Mouse (Mus musculus) spleen, adult 2 months (tissue): ENCODE measurements at regions not wholly inside any gene's neighbourhood (a gene's known extent, or its start where the extent isn't known, plus 50 kb on each side); places are given as distances from the start of the nearest gene placed in this dataset.

Experiments
- CTCF ChIP-seq: fragments of 200-500 bp; IDR thresholded peaks from 2 replicates; pipeline ENCODE4 v1.5.1; 2011; ENCODE audit warnings: mild to moderate bottlenecking, inconsistent platforms; ENCODE audit not compliant: insufficient read depth, insufficient read length, insufficient replicate concordance; ENCODE audit errors: extremely low read depth
- POLR2A ChIP-seq: fragments of 200-500 bp; IDR thresholded peaks from 2 replicates; pipeline ENCODE4 v1.6.1; 2011; ENCODE audit warnings: low read depth, low read length, inconsistent platforms

DNA sequence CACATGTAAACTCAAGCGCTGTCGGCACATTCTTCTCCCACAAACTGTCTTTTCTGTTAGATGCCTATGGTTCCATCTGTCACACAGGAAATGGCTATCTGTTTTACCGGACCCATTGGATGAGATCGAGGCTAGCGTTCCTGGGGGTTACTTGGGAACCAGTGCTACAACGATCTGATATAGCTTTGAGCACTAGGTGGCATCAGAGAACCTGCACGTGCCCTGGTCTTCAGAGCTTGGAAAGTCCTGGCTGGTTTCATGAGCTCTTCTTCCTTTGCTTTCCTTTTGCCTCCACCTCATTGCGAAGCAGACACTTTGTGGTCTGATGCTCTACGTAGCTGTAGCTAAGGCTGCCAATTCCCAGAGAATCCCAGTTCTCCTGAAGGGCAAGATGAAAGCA is 123.8 kb upstream of the Cyyr1 start:
- TF ChIP-seq POLR2A (no peak), CTCF (no peak)
